Comparison of ENCODE assay signal across 29 mouse cellular contexts in genomic region chr4:145336587-145336986, GRCm38 (mm10). TPM values are rescaled to one million over a fixed set of nuclear protein-coding genes. Genes with fewer than 3 reads are reported as not detected.
"Had no signal": no experiment of that assay in that cellular context is flagged by ENCODE, and none has a peak within 500 bp of the region (broad histone marks: within the 10 kb centered on the region; RNA-seq: fewer than 3 reads in every experiment).

No protein-coding gene starts in this region.

- DNase-seq: forebrain, postnatal 0 days; gastrocnemius, postnatal 14 days; gastrocnemius, postnatal 36 days; heart, adult 18-20 months; heart, postnatal 14 days; heart, postnatal 36 days; kidney, adult 11 months; kidney, adult 2 months; kidney, adult 9 months; kidney, postnatal 14 days; kidney, postnatal 36 days; layer of hippocampus, adult 9-11 months; layer of hippocampus, postnatal 36 days; left cerebral cortex, postnatal 4 days; liver, embryonic 13.5 days had no signal

- H3K4me3 ChIP-seq: heart, embryonic 13.5 days; heart, embryonic 15.5 days; hindbrain, embryonic 13.5 days; hindbrain, embryonic 15.5 days; kidney, embryonic 15.5 days; limb, embryonic 13.5 days; limb, embryonic 15.5 days; liver, embryonic 13.5 days had no signal

- H3K9me3 ChIP-seq: heart, embryonic 13.5 days; heart, embryonic 15.5 days; hindbrain, embryonic 13.5 days; hindbrain, embryonic 15.5 days; kidney, embryonic 15.5 days; limb, embryonic 13.5 days; limb, embryonic 15.5 days; liver, embryonic 13.5 days had no signal

- H3K9ac ChIP-seq: forebrain, postnatal 0 days; heart, embryonic 13.5 days; heart, embryonic 15.5 days; hindbrain, embryonic 13.5 days; hindbrain, embryonic 15.5 days; kidney, embryonic 15.5 days; limb, embryonic 13.5 days; limb, embryonic 15.5 days; liver, embryonic 13.5 days had no signal

- H3K4me2 ChIP-seq: heart, embryonic 11.5 days; heart, embryonic 13.5 days; heart, embryonic 15.5 days; hindbrain, embryonic 13.5 days; hindbrain, embryonic 15.5 days; kidney, embryonic 15.5 days; limb, embryonic 13.5 days; limb, embryonic 15.5 days; liver, embryonic 13.5 days had no signal

- H3K27me3 ChIP-seq: heart, embryonic 13.5 days; heart, embryonic 15.5 days; hindbrain, embryonic 13.5 days; hindbrain, embryonic 15.5 days; kidney, embryonic 15.5 days; limb, embryonic 13.5 days; limb, embryonic 15.5 days; liver, embryonic 13.5 days had no signal

- H3K36me3 ChIP-seq: heart, embryonic 13.5 days; heart, embryonic 15.5 days; hindbrain, embryonic 13.5 days; hindbrain, embryonic 15.5 days; kidney, embryonic 15.5 days; limb, embryonic 13.5 days; limb, embryonic 15.5 days; liver, embryonic 13.5 days had no signal

- H3K27ac ChIP-seq: heart, embryonic 13.5 days; heart, embryonic 15.5 days; hindbrain, embryonic 13.5 days; hindbrain, embryonic 15.5 days; hindbrain, postnatal 0 days; kidney, embryonic 15.5 days; kidney, postnatal 0 days; limb, embryonic 13.5 days; limb, embryonic 15.5 days; liver, embryonic 13.5 days had no signal

- H3K4me1 ChIP-seq: heart, embryonic 13.5 days; heart, embryonic 15.5 days; hindbrain, embryonic 13.5 days; hindbrain, embryonic 15.5 days; kidney, embryonic 15.5 days; limb, embryonic 13.5 days; limb, embryonic 15.5 days; liver, embryonic 13.5 days had no signal

- ATAC-seq: forebrain, postnatal 0 days; hindbrain, postnatal 0 days; intestine, embryonic 16.5 days had no signal

RNA-seq across cellular contexts. Expression of gene Tnfrsf8, which starts 21.6 kb away (rescaled TPM):
- total RNA-seq: gastrocnemius, adult 18-20 months; hematopoietic stem cell, adult 5-6 weeks had no signal
- polyA plus RNA-seq: intestine, embryonic 14.5 days; intestine, embryonic 16.5 days; liver, embryonic 13.5 days had no signal
